Mouse (Mus musculus) kidney, adult 2 months (tissue): Measurements from ENCODE around the gene Cpt1b.

Experiments used
- CTCF ChIP-seq: fragments of 200-500 bp; conservative IDR thresholded peaks from 2 replicates; pipeline ENCODE4 v1.5.1; 2011; ENCODE audit warnings: low read depth, mild to moderate bottlenecking, control low read depth, low read length, moderate library complexity, mixed read lengths; ENCODE audit not compliant: insufficient read depth, insufficient read length
- POLR2A ChIP-seq: fragments of 200-500 bp; IDR thresholded peaks from one replicate; pipeline ENCODE4 v1.6.1; 2011; ENCODE audit warnings: low read depth, low read length, control low read depth

DNA sequence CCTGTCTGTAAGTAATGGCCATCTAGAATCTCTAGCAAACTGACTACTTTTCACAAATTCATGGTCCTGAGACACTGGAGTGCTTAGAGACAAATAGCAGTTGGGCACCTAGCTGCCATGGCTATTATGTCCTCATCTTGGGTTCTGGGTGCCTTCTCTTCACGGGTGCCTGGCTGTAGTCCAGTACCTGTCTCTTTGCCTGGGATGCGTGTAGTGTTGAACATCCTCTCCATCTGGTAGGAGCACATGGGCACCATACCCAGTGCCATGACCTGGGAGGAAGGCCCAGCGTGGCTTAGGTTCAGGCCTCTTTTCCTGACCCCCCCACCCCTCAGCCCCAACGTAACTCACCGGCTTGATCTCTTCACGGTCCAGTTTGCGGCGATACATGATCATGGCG is 3.7 kb downstream of the Cpt1b start:
- TF ChIP-seq POLR2A: no peak
- TF ChIP-seq CTCF: no peak
